ENCODE assay signal across 8 mouse cellular contexts in the genomic region with DNA sequence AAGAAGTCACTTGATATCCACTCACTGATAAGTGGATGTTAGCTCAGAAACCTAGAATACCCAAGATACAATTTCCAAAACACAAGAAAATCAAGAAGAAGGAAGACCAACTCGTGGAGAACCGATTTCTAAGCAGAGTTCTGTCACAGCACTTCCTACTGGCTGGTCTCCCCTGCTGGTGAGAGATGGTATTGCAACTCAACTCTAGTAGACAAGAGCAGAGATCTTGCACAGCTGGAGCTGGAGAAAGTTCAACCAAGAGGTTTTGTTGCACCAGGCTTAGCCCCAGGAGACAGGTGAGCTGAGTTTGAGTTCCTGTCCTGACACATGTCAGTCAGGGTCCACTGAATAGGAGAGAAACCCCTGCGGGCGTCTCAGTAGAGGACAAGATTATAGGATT. TPM values are rescaled to one million over a fixed set of nuclear protein-coding genes. Genes with fewer than 3 reads are reported as not detected.
DNase-seq lines count a peak whose midpoint lies in the region; ATAC-seq and TF ChIP-seq lines count a peak whose summit lies in the region.

No protein-coding gene starts in this region.

- H3K4me2 ChIP-seq in heart, embryonic 11.5 days = no peak overlapping the region
- no peak overlapping the region for H3K4me2 ChIP-seq in embryonic facial prominence, embryonic 14.5 days (ENCODE audit: low read depth, low read length)
- H3K4me2 ChIP-seq in stomach, postnatal 0 days (replicated peaks; ENCODE audit: low read depth) = no peak overlapping the region

- no peak for ATAC-seq in heart, embryonic 11.5 days (replicated peaks; ENCODE audit: insufficient number of reproducible peaks, low FRiP score, low TSS enrichment)
- no peak for ATAC-seq in embryonic facial prominence, embryonic 14.5 days (ENCODE audit: low read depth)
- ATAC-seq in stomach, postnatal 0 days (ENCODE audit: low FRiP score, low TSS enrichment) = no peak

- H3K4me1 ChIP-seq in heart, adult 2 months (ENCODE audit: control insufficient read depth, insufficient read depth, low read length) = no peaks in the 10 kb centered on the region; the same call in 1 of the 2 replicates
- H3K4me1 ChIP-seq in heart, embryonic 11.5 days (ENCODE audit: control insufficient read depth, insufficient read depth, low read length) = peaks cover 16% of the 10 kb centered on the region
- peaks cover 5% of the 10 kb centered on the region for H3K4me1 ChIP-seq in embryonic facial prominence, embryonic 14.5 days (ENCODE audit: control insufficient read depth, insufficient read depth, low read length)
- no peaks in the 10 kb centered on the region for H3K4me1 ChIP-seq in stomach, postnatal 0 days (replicated peaks; ENCODE audit: control insufficient read depth, insufficient read depth)

- no peak overlapping the region for H3K4me3 ChIP-seq in heart, adult 2 months
- H3K4me3 ChIP-seq in heart, embryonic 11.5 days (ENCODE audit: low read depth, low read length) = no peak overlapping the region
- H3K4me3 ChIP-seq in embryonic facial prominence, embryonic 14.5 days (ENCODE audit: low read depth, low read length) = no peak overlapping the region
- no peak overlapping the region for H3K4me3 ChIP-seq in stomach, postnatal 0 days (ENCODE audit: low read depth, low read length)

- H3K9me3 ChIP-seq in heart, embryonic 11.5 days (replicated peaks; ENCODE audit: control insufficient read depth, low read length) = no peaks in the 10 kb centered on the region
- no peaks in the 10 kb centered on the region for H3K9me3 ChIP-seq in embryonic facial prominence, embryonic 14.5 days (ENCODE audit: control insufficient read depth, low read length)
- no peaks in the 10 kb centered on the region for H3K9me3 ChIP-seq in stomach, postnatal 0 days (ENCODE audit: control insufficient read depth, low read length)

- TF ChIP-seq EP300 in heart, adult 2 months (IDR thresholded peaks at IDR 0.05; ENCODE audit: insufficient read depth, low read depth, low read length) = no peak
- TF ChIP-seq EP300 in stomach, postnatal 0 days (optimal IDR thresholded peaks at IDR 0.05) = no peak

- DNase-seq in heart, adult 2 months = peak; percentile 61 to 65
- peak; percentile 84 for DNase-seq in CD4-positive helper T cell, adult 2 months (ENCODE audit: low read depth, low spot score)
- DNase-seq in adrenal gland, postnatal 36 days = peak; percentile 59 to 87
- DNase-seq in embryonic facial prominence, embryonic 14.5 days (ENCODE audit: low spot score) = peak; percentile 71
- peak; percentile 59 to 95 for DNase-seq in kidney, postnatal 25 days
- peak; percentile 89 for DNase-seq in lung, postnatal 10 days
- DNase-seq in stomach, postnatal 0 days (ENCODE audit: low spot score) = peak; percentile 65

- no peak overlapping the region for H3K9ac ChIP-seq in heart, adult 2 months (ENCODE audit: low read depth, low read length)
- no peak overlapping the region for H3K9ac ChIP-seq in heart, embryonic 11.5 days (ENCODE audit: low read depth, low read length)
- no peak overlapping the region for H3K9ac ChIP-seq in embryonic facial prominence, embryonic 14.5 days (ENCODE audit: low read depth, low read length)
- H3K9ac ChIP-seq in stomach, postnatal 0 days (ENCODE audit: low read length) = no peak overlapping the region

- H3K27me3 ChIP-seq in heart, adult 2 months (ENCODE audit: control insufficient read depth, insufficient read depth, low read length) = no peaks in the 10 kb centered on the region
- H3K27me3 ChIP-seq in heart, embryonic 11.5 days (ENCODE audit: control insufficient read depth, insufficient read depth, low read length) = peaks cover 2% of the 10 kb centered on the region; the same call in 1 of the 2 replicates
- no peaks in the 10 kb centered on the region for H3K27me3 ChIP-seq in embryonic facial prominence, embryonic 14.5 days (replicated peaks; ENCODE audit: control insufficient read depth, insufficient read depth, low read length)
- no peaks in the 10 kb centered on the region for H3K27me3 ChIP-seq in stomach, postnatal 0 days (ENCODE audit: control insufficient read depth, insufficient read depth, low read length)

- no peak for TF ChIP-seq POLR2A in heart, adult 2 months (IDR thresholded peaks at IDR 0.05; ENCODE audit: insufficient read depth, low read depth, low read length)

- intact Hi-C loops in heart, adult 2 months (cut with DNase I) = loop anchor here (1.0 to 2.0 kb wide), 2 partner anchors 102 to 127 kb away; no protein-coding TSS in a partner anchor

- peak; percentile 93 for TF ChIP-seq CTCF in heart, adult 2 months (IDR thresholded peaks at IDR 0.05)
- TF ChIP-seq CTCF in stomach, postnatal 0 days (IDR thresholded peaks at IDR 0.05; ENCODE audit: low read depth) = peak; percentile 87

- no peaks in the 10 kb centered on the region for H3K36me3 ChIP-seq in heart, adult 2 months (ENCODE audit: control insufficient read depth, insufficient read depth, low read length)
- H3K36me3 ChIP-seq in heart, embryonic 11.5 days (ENCODE audit: control insufficient read depth, insufficient read depth, low read length) = no peaks in the 10 kb centered on the region
- H3K36me3 ChIP-seq in embryonic facial prominence, embryonic 14.5 days (ENCODE audit: control insufficient read depth, insufficient read depth, low read length) = no peaks in the 10 kb centered on the region
- no peaks in the 10 kb centered on the region for H3K36me3 ChIP-seq in stomach, postnatal 0 days (ENCODE audit: control insufficient read depth, insufficient read depth, low read length)

- WGBS in heart, adult 2 months = 34% methylated on average over 4 of the region's 4 CpGs
- 33% methylated on average over 4 of the region's 4 CpGs for WGBS in heart, embryonic 11.5 days (ENCODE audit: insufficient replicate concordance)
- 44% methylated on average over 4 of the region's 4 CpGs for WGBS in embryonic facial prominence, embryonic 14.5 days
- 46% methylated on average over 4 of the region's 4 CpGs for WGBS in stomach, postnatal 0 days

- no peak overlapping the region for H3K27ac ChIP-seq in heart, adult 2 months
- H3K27ac ChIP-seq in heart, embryonic 11.5 days (ENCODE audit: low read depth, low read length) = no peak overlapping the region
- H3K27ac ChIP-seq in embryonic facial prominence, embryonic 14.5 days (replicated peaks; ENCODE audit: low read depth, low read length) = no peak overlapping the region
- no peak overlapping the region for H3K27ac ChIP-seq in stomach, postnatal 0 days (replicated peaks)

- H3K79me2 ChIP-seq in heart, adult 2 months (replicated peaks; ENCODE audit: control insufficient read depth, insufficient read depth, low read length) = no peaks in the 10 kb centered on the region

RNA-seq across cellular contexts. Expression of a gene that starts 18.2 kb away (rescaled TPM):
- total RNA-seq in heart, adult 2 months (2021) = under 1 TPM; 0.34 to 0.48 TPM
- 0.94 and 1.2 TPM in 2 replicates for polyA plus RNA-seq in heart, adult 2 months (2012; rRNA removed)
- 4.8 and 5.3 TPM in 2 replicates for polyA plus RNA-seq in heart, embryonic 11.5 days (2014; fragmentation: Nextera tagmentation; extraction: Ambion mirVana)
- 1 to 10 TPM; 3.1 to 3.5 TPM for total RNA-seq in adrenal gland, postnatal 36 days (2021)
- 10.8 and 11.4 TPM in 2 replicates for polyA plus RNA-seq in embryonic facial prominence, embryonic 14.5 days (2014; fragmentation: Nextera tagmentation; extraction: Ambion mirVana)
- polyA plus RNA-seq in stomach, postnatal 0 days (2015; fragmentation: Nextera tagmentation; extraction: Ambion mirVana) = 7.3 and 8.4 TPM in 2 replicates

RNA-seq across cellular contexts. Expression of a gene that starts 21.3 kb away (rescaled TPM):
- not detected for total RNA-seq in heart, adult 2 months (2021)
- 4.9 and 6.8 TPM in 2 replicates for polyA plus RNA-seq in heart, adult 2 months (2012; rRNA removed)
- polyA plus RNA-seq in heart, embryonic 11.5 days (2014; fragmentation: Nextera tagmentation; extraction: Ambion mirVana) = not detected in 2 replicates
- total RNA-seq in adrenal gland, postnatal 36 days (2021) = not detected
- not detected in 2 replicates for polyA plus RNA-seq in embryonic facial prominence, embryonic 14.5 days (2014; fragmentation: Nextera tagmentation; extraction: Ambion mirVana)
- not detected in 2 replicates for polyA plus RNA-seq in stomach, postnatal 0 days (2015; fragmentation: Nextera tagmentation; extraction: Ambion mirVana)

RNA-seq across cellular contexts. Expression of a gene that starts 23.6 kb away (rescaled TPM):
- total RNA-seq in heart, adult 2 months (2021) = not detected
- polyA plus RNA-seq in heart, adult 2 months (2012; rRNA removed) = 0.41 TPM in 1 of 2 replicates, not detected in the other
- not detected in 2 replicates for polyA plus RNA-seq in heart, embryonic 11.5 days (2014; fragmentation: Nextera tagmentation; extraction: Ambion mirVana)
- not detected for total RNA-seq in adrenal gland, postnatal 36 days (2021)
- not detected in 2 replicates for polyA plus RNA-seq in embryonic facial prominence, embryonic 14.5 days (2014; fragmentation: Nextera tagmentation; extraction: Ambion mirVana)
- polyA plus RNA-seq in stomach, postnatal 0 days (2015; fragmentation: Nextera tagmentation; extraction: Ambion mirVana) = not detected in 2 replicates

RNA-seq across cellular contexts. Expression of a gene that starts 28.8 kb away (rescaled TPM):
- not detected for total RNA-seq in heart, adult 2 months (2021)
- 4.9 and 5.7 TPM in 2 replicates for polyA plus RNA-seq in heart, adult 2 months (2012; rRNA removed)
- not detected in 2 replicates for polyA plus RNA-seq in heart, embryonic 11.5 days (2014; fragmentation: Nextera tagmentation; extraction: Ambion mirVana)
- not detected for total RNA-seq in adrenal gland, postnatal 36 days (2021)
- polyA plus RNA-seq in embryonic facial prominence, embryonic 14.5 days (2014; fragmentation: Nextera tagmentation; extraction: Ambion mirVana) = not detected in 2 replicates
- not detected in 2 replicates for polyA plus RNA-seq in stomach, postnatal 0 days (2015; fragmentation: Nextera tagmentation; extraction: Ambion mirVana)

RNA-seq across cellular contexts. Expression of a gene that starts 38.5 kb away (rescaled TPM):
- not detected for total RNA-seq in heart, adult 2 months (2021)
- 4.7 and 5.2 TPM in 2 replicates for polyA plus RNA-seq in heart, adult 2 months (2012; rRNA removed)
- polyA plus RNA-seq in heart, embryonic 11.5 days (2014; fragmentation: Nextera tagmentation; extraction: Ambion mirVana) = not detected in 2 replicates
- total RNA-seq in adrenal gland, postnatal 36 days (2021) = not detected
- not detected in 2 replicates for polyA plus RNA-seq in embryonic facial prominence, embryonic 14.5 days (2014; fragmentation: Nextera tagmentation; extraction: Ambion mirVana)
- polyA plus RNA-seq in stomach, postnatal 0 days (2015; fragmentation: Nextera tagmentation; extraction: Ambion mirVana) = 0.23 TPM in 1 of 2 replicates, not detected in the other
